Mouse (Mus musculus) kidney, adult 2 months (tissue): ENCODE data around the gene Lhx9. TPM values are rescaled to one million over a fixed set of nuclear protein-coding genes. Genes with fewer than 3 reads are reported as not detected.

Source experiments
- DNase-seq: peaks from one replicate; pipeline ENCODE4 v3.0.0; 2021
- H3K27ac ChIP-seq: fragments of 200-500 bp; 2 replicates; pipeline ENCODE4 v1.5.1; 2012; ENCODE audit warnings: low read depth, low read length, control low read depth, inconsistent platforms; ENCODE audit not compliant: insufficient read depth
- H3K27me3 ChIP-seq: fragments of 200-500 bp; replicated peaks from 2 replicates; pipeline ENCODE4 v1.6.1; 2012; ENCODE audit warnings: mild to moderate bottlenecking, moderate library complexity, low read length, inconsistent platforms; ENCODE audit not compliant: control insufficient read depth, insufficient read depth
- H3K36me3 ChIP-seq: fragments of 200-500 bp; 2 replicates; pipeline ENCODE4 v1.6.1; 2012; ENCODE audit warnings: mild to moderate bottlenecking, moderate library complexity, low read length, inconsistent platforms; ENCODE audit not compliant: control insufficient read depth, insufficient read depth
- H3K4me1 ChIP-seq: fragments of 200-500 bp; 2 replicates; pipeline ENCODE4 v1.6.1; 2011; ENCODE audit warnings: low read length; ENCODE audit not compliant: control insufficient read depth, insufficient read depth
- H3K4me3 ChIP-seq: fragments of 200-500 bp; 2 replicates; pipeline ENCODE4 v1.5.1; 2011; ENCODE audit warnings: mild to moderate bottlenecking, low read depth, low read length, control low read depth; ENCODE audit not compliant: insufficient read depth
- CTCF ChIP-seq: fragments of 200-500 bp; conservative IDR thresholded peaks from 2 replicates; pipeline ENCODE4 v1.5.1; 2011; ENCODE audit warnings: low read depth, mild to moderate bottlenecking, control low read depth, low read length, moderate library complexity, mixed read lengths; ENCODE audit not compliant: insufficient read depth, insufficient read length
- POLR2A ChIP-seq: fragments of 200-500 bp; IDR thresholded peaks from one replicate; pipeline ENCODE4 v1.6.1; 2011; ENCODE audit warnings: low read depth, low read length, control low read depth
- WGBS: fragments of 180-500 bp; shearing (Covaris S2); methylation state at CpG from one replicate; pipeline ENCODE4 v1.1.7; 2018; 5-methylcytosine and 5-hydroxymethylcytosine counted together
- polyA plus RNA-seq: library from polyadenylated mRNA; depleted of rRNA; stranded (reverse); fragments of >200 nt; gene quantifications from 2 replicates; pipeline ENCODE4 v1.2.3, GENCODE M21; 2012

The Lhx9 gene
- polyA plus RNA-seq, 1 experiment = not detected

GRCm38 (mm10) chr1:138850161-138850539 is 1.8 kb upstream of the Lhx9 start:
- H3K27me3 ChIP-seq = peaks cover 10% of the 10 kb centered on the region
- DNase-seq = no peak
- 90% methylated on average over 4 of the region's 4 CpGs for WGBS

GRCm38 (mm10) chr1:138849531-138850160 is 1.3 kb upstream of the Lhx9 start:
- Histone ChIP-seq H3K27me3 (peaks cover 11% of the 10 kb centered on the region), H3K4me1 (peaks cover 2% of the 10 kb centered on the region), H3K4me3 (no peak overlapping the region), H3K36me3 (no peaks in the 10 kb centered on the region; the same call in 1 of the 2 replicates), H3K27ac (no peak overlapping the region)
- TF ChIP-seq POLR2A = no peak
- TF ChIP-seq CTCF = no peak
- 21% methylated on average over 8 of the region's 8 CpGs for WGBS
- no peak for DNase-seq

More at GRCm38 (mm10) chr1:138850161-138850539, 1.8 kb upstream of the Lhx9 start:
- H3K27ac ChIP-seq = no peak overlapping the region
- H3K4me3 ChIP-seq = no peak overlapping the region
- peaks cover 2% of the 10 kb centered on the region for H3K4me1 ChIP-seq
- TF ChIP-seq CTCF (no peak), POLR2A (no peak)
- H3K36me3 ChIP-seq = no peaks in the 10 kb centered on the region; the same call in 1 of the 2 replicates

- H3K36me3 ChIP-seq = no peaks in the 10 kb centered on the region; the same call in 1 of the 2 replicates
- TF ChIP-seq CTCF (no peak), POLR2A (no peak)
- WGBS = 2% methylated on average over 16 of the region's 16 CpGs
- peaks cover 15% of the 10 kb centered on the region for H3K27me3 ChIP-seq
- peaks cover 9% of the 10 kb centered on the region for H3K4me1 ChIP-seq
- DNase-seq = no peak
- H3K4me3 ChIP-seq = no peak overlapping the region
- H3K27ac ChIP-seq = no peak overlapping the region
Observed at GRCm38 (mm10) chr1:138848026-138848425, 351 bp downstream of the Lhx9 start.

GRCm38 (mm10) chr1:138847146-138847545 is 1.2 kb downstream of the Lhx9 start:
- H3K36me3 ChIP-seq = no peaks in the 10 kb centered on the region; the same call in 1 of the 2 replicates
- peaks cover 9% of the 10 kb centered on the region for H3K4me1 ChIP-seq
- DNase-seq = no peak
- no peak overlapping the region for H3K4me3 ChIP-seq
- no peak for TF ChIP-seq CTCF
- TF ChIP-seq POLR2A = no peak
- H3K27ac ChIP-seq = no peak overlapping the region
- WGBS = 6% methylated on average over 21 of the region's 21 CpGs
- peaks cover 19% of the 10 kb centered on the region for H3K27me3 ChIP-seq

- Histone ChIP-seq H3K4me3 (no peak overlapping the region), H3K36me3 (no peaks in the 10 kb centered on the region; the same call in 1 of the 2 replicates), H3K4me1 (peaks cover 9% of the 10 kb centered on the region), H3K27ac (no peak overlapping the region), H3K27me3 (peaks cover 22% of the 10 kb centered on the region)
- TF ChIP-seq CTCF = no peak
- TF ChIP-seq POLR2A = no peak
- WGBS = 16% methylated on average over 9 of the region's 9 CpGs
- no peak for DNase-seq
Observed at GRCm38 (mm10) chr1:138846581-138846980, 1.8 kb downstream of the Lhx9 start.

- Histone ChIP-seq H3K4me3 (no peak overlapping the region), H3K27me3 (peaks cover 24% of the 10 kb centered on the region), H3K4me1 (peaks cover 9% of the 10 kb centered on the region), H3K27ac (no peak overlapping the region), H3K36me3 (no peaks in the 10 kb centered on the region)
- no peak for DNase-seq
- 27% methylated on average over 12 of the region's 12 CpGs for WGBS
- no peak for TF ChIP-seq POLR2A
- no peak for TF ChIP-seq CTCF
Observed at GRCm38 (mm10) chr1:138846131-138846530, 2.2 kb downstream of the Lhx9 start.

- H3K4me3 ChIP-seq = no peak overlapping the region
- 33% methylated on average over 3 of the region's 3 CpGs for WGBS
- H3K27ac ChIP-seq = no peak overlapping the region
- no peak for DNase-seq
- TF ChIP-seq POLR2A (no peak), CTCF (no peak)
- H3K27me3 ChIP-seq = peaks cover 28% of the 10 kb centered on the region
- H3K36me3 ChIP-seq = no peaks in the 10 kb centered on the region
- peaks cover 9% of the 10 kb centered on the region for H3K4me1 ChIP-seq
Observed at GRCm38 (mm10) chr1:138845481-138845880, 2.9 kb downstream of the Lhx9 start.
